8 mouse cellular contexts compared by ENCODE assay signal in the genomic region with DNA sequence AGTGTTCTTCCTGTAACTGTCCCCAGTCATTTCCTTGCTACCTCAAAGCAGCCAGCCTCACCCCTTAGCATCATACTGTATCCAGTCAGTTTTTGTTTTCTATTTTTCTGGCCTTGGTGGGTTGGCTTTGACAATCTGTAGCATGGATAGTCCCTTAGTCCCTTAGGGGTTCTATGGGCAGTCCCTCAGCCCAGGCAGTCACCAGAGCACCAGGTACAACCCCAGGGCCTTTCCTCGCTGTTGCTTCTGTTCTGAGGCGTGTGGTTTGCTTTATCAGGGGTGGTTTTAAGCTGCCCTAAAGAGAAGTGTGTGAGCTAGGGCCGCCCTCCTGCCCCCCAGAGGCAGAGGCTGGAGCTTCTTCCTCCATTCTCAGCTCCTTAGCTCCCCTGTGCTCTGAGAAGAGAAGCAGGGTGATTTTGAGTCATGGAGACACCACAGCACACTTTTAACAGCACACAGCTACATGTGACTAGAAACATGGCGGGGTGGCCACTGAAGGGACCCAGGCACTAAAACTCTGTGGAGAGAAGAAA. TPM values are rescaled to one million over a fixed set of nuclear protein-coding genes. Genes with fewer than 3 reads are reported as not detected.
A peak's percentile ranks its signal among the peaks of the same experiment; 100 is the strongest.
DNase-seq lines count a peak whose midpoint lies in the region; ATAC-seq and TF ChIP-seq lines count a peak whose summit lies in the region.
"Had no signal": no experiment of that assay in that cellular context is flagged by ENCODE, and none has a peak within 500 bp of the region (broad histone marks: within the 10 kb centered on the region; RNA-seq: fewer than 3 reads in every experiment).

No protein-coding gene starts in this region.

- H3K27me3 ChIP-seq in lung, postnatal 0 days (replicated peaks; ENCODE audit: insufficient read depth, low read length) = no peaks in the 10 kb centered on the region
- H3K27me3 ChIP-seq in liver, embryonic 13.5 days = no peaks in the 10 kb centered on the region
- H3K27me3 ChIP-seq: embryonic facial prominence, embryonic 13.5 days had no signal

- no peak for DNase-seq in lung, postnatal 0 days (ENCODE audit: low spot score)
- DNase-seq in lung, adult 2 months = no peak
- peak; percentile 55 for DNase-seq in liver, embryonic 13.5 days
- peak; percentile 44 to 58 for DNase-seq in thymus, postnatal 36 days
- DNase-seq in gastrocnemius, adult 18-20 months (ENCODE audit: low spot score) = no peak
- no peak for DNase-seq in right cerebral cortex, postnatal 25 days

- TF ChIP-seq POLR2A in lung, adult 2 months (IDR thresholded peaks at IDR 0.05; ENCODE audit: borderline replicate concordance, extremely low read depth, low read depth, low read length) = no peak

- no peak for ATAC-seq in lung, postnatal 0 days
- ATAC-seq in activated CD4-positive, CD25-positive, alpha-beta regulatory T cell, adult 4 months = peak; percentile 65
- peak; percentile 80 for ATAC-seq in liver, embryonic 13.5 days (ENCODE audit: low read depth)

- no peak overlapping the region for H3K4me2 ChIP-seq in lung, postnatal 0 days (replicated peaks; ENCODE audit: low read depth, low read length)
- H3K4me2 ChIP-seq in liver, embryonic 13.5 days = peak overlapping the region; percentile 33
- H3K4me2 ChIP-seq: embryonic facial prominence, embryonic 13.5 days had no signal

- no peak overlapping the region for H3K4me3 ChIP-seq in lung, postnatal 0 days (ENCODE audit: low read depth, low read length)
- no peak overlapping the region for H3K4me3 ChIP-seq in lung, adult 2 months (replicated peaks; ENCODE audit: extremely low read depth, low read depth, low read length)
- no peak overlapping the region for H3K4me3 ChIP-seq in liver, embryonic 13.5 days (replicated peaks)
- H3K4me3 ChIP-seq: embryonic facial prominence, embryonic 13.5 days had no signal

- WGBS in lung, postnatal 0 days = 77% methylated on average over 4 of the region's 4 CpGs
- WGBS in lung, adult 2 months = 64% methylated on average over 4 of the region's 4 CpGs
- WGBS in liver, embryonic 13.5 days (ENCODE audit: insufficient replicate concordance) = 34% methylated on average over 4 of the region's 4 CpGs

- TF ChIP-seq CTCF in lung, postnatal 0 days (IDR thresholded peaks at IDR 0.05) = peak; percentile 35
- no peak for TF ChIP-seq CTCF in lung, adult 2 months (IDR thresholded peaks at IDR 0.05; ENCODE audit: insufficient read depth, low read length)

- no peak for TF ChIP-seq EP300 in lung, postnatal 0 days (IDR thresholded peaks at IDR 0.05)

- H3K9ac ChIP-seq in lung, postnatal 0 days (replicated peaks; ENCODE audit: low read depth) = no peak overlapping the region
- H3K9ac ChIP-seq in liver, embryonic 13.5 days = peak overlapping the region; percentile 71
- H3K9ac ChIP-seq: embryonic facial prominence, embryonic 13.5 days had no signal

- H3K36me3 ChIP-seq in lung, postnatal 0 days (ENCODE audit: insufficient read depth, low read length) = peaks cover 40% of the 10 kb centered on the region
- peaks cover 93% of the 10 kb centered on the region for H3K36me3 ChIP-seq in liver, embryonic 13.5 days

- H3K9me3 ChIP-seq in lung, postnatal 0 days (ENCODE audit: low read length) = no peaks in the 10 kb centered on the region
- H3K9me3 ChIP-seq in liver, embryonic 13.5 days (replicated peaks) = no peaks in the 10 kb centered on the region
- H3K9me3 ChIP-seq: embryonic facial prominence, embryonic 13.5 days had no signal

- 0 out of 2 replicates have a peak overlapping the region, but pooled peaks have one; percentile 9 for H3K27ac ChIP-seq in lung, postnatal 0 days (ENCODE audit: low read length)
- peak overlapping the region; percentile 98 for H3K27ac ChIP-seq in liver, embryonic 13.5 days
- H3K27ac ChIP-seq: embryonic facial prominence, embryonic 13.5 days had no signal

- no peaks in the 10 kb centered on the region for H3K4me1 ChIP-seq in lung, postnatal 0 days (ENCODE audit: insufficient read depth, low read depth, low read length)
- H3K4me1 ChIP-seq in lung, adult 2 months (ENCODE audit: control insufficient read depth, insufficient read depth, low read length) = peaks cover 5% of the 10 kb centered on the region; the same call in 1 of the 2 replicates
- peaks cover 62% of the 10 kb centered on the region for H3K4me1 ChIP-seq in liver, embryonic 13.5 days (replicated peaks)
- H3K4me1 ChIP-seq: embryonic facial prominence, embryonic 13.5 days had no signal

RNA-seq across cellular contexts. Expression of a gene that starts 10.4 kb away (rescaled TPM):
- 3.4 and 3.6 TPM in 2 replicates for polyA plus RNA-seq in lung, postnatal 0 days (2015; fragmentation: Nextera tagmentation; extraction: Ambion mirVana)
- polyA plus RNA-seq in lung, adult 2 months (2012; rRNA removed) = 5.9 and 7.0 TPM in 2 replicates
- 1 to 10 TPM; 1.6 to 3.9 TPM for polyA plus RNA-seq in activated CD4-positive, CD25-positive, alpha-beta regulatory T cell, adult 4 months (2017; shearing (Covaris generic))
- 0.68 and 0.82 TPM in 2 replicates for polyA plus RNA-seq in liver, embryonic 13.5 days (2015; fragmentation: Nextera tagmentation; extraction: Ambion mirVana)
- 1 to 10 TPM; 2.2 to 2.4 TPM for total RNA-seq in gastrocnemius, adult 18-20 months (2021)

Comparison
In these comparisons a context has a peak if more than half of its experiments do, and no peak if none do; other contexts are left out.
1. DNase-seq: peak in liver, embryonic 13.5 days (single experiment) and thymus, postnatal 36 days (2 of 2); none in lung, postnatal 0 days (single experiment), lung, adult 2 months (single experiment), gastrocnemius, adult 18-20 months (single experiment) and right cerebral cortex, postnatal 25 days (single experiment).